Mouse (Mus musculus) left cerebral cortex, adult 8-10 months (tissue): ENCODE measurements at regions not wholly inside any gene's neighbourhood (a gene's known extent, or its start where the extent isn't known, plus 50 kb on each side); places are given as distances from the start of the nearest gene placed in this dataset.
A peak's percentile ranks its signal among the peaks of the same experiment; 100 is the strongest.
"Not testable (repeated sequence)": the region's sequence is repeated elsewhere in the genome, so short reads cannot be mapped to it uniquely, and the experiment has no call there.

Experiments
- DNase-seq, 2 experiments: peaks; one replicate each; pipeline ENCODE4 v3.0.0; 2022; ENCODE audit warnings: low spot score in 2 of 2

GRCm38 (mm10) chr7:138501347-138502014 is 104.0 kb upstream of the Tcerg1l start:
- no peak for DNase-seq

DNA sequence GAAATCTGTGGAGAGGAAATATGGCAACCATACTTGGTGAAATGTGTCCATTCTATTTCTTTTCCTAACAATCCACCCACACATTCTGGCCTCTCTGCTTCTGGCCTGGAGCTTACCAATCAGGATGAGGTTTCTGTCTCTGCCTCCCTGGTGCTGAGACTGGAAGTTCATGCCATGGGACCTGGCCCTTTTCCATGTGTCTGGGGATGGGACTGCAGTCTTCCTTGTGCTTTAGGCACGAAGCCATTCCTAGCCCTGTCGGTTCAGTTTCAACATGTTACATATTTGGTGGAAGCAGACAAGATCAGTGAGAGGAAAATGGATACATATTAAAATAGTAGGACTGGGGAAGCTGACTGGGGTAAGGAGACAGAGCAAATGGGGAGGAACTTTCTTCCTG is 100.2 kb upstream of the Tcerg1l start:
- DNase-seq = no peak

DNA sequence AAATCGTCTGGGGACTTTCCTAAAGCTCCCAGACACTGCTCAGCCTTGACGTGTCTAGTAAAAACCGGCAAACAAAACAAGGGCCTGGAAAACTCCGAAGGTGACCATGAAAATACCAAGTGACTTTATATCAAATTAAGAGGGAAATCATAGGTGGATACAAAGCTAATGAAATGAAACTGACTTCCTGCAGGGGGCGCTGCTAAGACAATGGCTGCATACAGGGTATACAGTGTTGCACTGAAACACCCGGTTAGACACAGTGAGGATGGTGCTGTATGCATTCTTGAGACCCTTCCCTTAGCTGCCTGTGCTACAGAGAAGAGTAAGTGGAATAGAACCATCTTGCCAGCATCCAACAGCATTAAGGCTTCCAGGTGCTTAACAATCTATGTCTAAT is 99.7 kb upstream of the Tcerg1l start:
- no peak for DNase-seq

GRCm38 (mm10) chr7:138493661-138494060 is 96.1 kb upstream of the Tcerg1l start:
- DNase-seq = no peak

DNA sequence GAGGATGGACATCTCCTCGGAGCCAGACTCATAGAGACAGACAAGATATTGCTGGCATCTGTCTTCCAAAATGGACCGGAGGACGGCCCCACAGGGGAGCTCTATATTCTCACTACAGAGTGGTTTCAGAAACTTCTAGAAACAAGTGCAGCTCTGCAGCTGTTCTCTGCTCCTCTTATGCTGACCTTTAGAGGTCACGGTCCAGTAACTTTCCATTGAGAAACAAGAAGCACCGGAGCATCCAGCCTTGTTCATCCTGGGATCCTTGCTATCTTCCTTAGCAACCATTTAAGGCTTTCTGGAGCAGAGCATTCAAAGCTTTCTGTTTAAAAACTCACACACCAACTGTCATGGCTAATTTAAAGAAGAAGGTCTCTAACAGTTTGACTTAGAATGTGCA is 94.7 kb upstream of the Tcerg1l start:
- no peak for DNase-seq

DNA sequence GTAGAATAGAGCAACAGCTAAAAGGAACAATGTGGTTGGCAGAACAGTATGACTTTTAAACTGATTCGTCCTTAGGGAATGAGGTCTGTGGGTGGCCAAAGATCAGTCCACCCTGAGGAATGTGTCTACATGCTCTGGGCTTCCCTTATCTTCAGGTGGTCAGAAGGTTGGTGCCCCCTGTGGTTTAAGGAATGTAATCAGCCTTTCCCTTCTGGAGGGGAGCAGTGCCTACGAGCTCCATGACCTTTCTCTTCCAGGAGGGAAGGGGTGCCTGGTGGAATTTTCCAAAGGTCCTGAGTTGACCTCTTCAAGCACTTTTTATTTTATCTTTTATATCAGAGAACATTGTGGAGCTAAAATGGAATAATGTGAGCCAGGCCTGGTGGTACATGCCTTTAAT is 91.9 kb upstream of the Tcerg1l start:
- no peak for DNase-seq

- DNase-seq = no peak
Observed at GRCm38 (mm10) chr7:138488201-138488720, 90.7 kb upstream of the Tcerg1l start.

- DNase-seq = no peak
Observed at GRCm38 (mm10) chr7:138472891-138473455, 75.4 kb upstream of the Tcerg1l start.

GRCm38 (mm10) chr7:138472371-138472770 is 74.8 kb upstream of the Tcerg1l start:
- no peak for DNase-seq

DNA sequence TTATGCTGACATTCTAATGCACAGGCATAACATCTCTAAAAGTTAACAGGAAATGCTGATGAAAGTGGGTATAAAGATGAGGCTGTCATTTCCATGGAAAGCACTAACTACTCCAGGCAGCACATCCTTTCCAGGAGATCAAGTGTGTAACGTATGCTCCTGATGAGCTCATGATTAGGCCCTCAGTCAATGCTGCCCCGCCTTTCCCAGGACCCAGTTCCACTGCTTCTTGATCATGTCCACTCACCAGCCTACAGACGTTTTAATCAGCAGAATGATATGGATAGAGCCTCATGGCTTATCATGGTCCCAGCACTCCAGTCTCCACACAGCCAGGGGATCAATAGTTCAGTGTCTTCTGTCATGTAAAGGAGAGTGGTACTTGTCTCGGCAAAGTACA is 71.7 kb upstream of the Tcerg1l start:
- no peak for DNase-seq

GRCm38 (mm10) chr7:138468436-138468835 is 70.9 kb upstream of the Tcerg1l start:
- no peak for DNase-seq

DNA sequence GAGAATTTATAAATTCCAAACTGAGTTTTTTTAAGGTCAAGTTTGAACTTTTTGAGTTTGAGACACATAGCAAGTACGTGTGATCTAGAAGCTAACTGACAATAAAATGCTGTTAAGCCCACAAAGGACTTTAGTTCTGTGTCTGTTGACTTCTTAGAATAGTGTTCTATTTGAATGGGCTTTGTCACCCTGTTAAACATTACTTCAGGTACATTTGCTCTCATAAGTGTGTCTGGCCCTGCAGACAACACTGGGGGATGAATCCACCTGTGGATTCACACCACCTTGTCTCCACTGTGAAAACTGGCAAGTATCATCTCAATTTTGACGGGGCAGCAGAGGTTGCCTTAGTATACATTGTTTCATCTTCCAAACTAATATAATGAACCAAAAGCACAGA is 70.5 kb upstream of the Tcerg1l start:
- DNase-seq = no peak

- DNase-seq = no peak
Observed at GRCm38 (mm10) chr7:138467386-138467785, 69.9 kb upstream of the Tcerg1l start.

- no peak for DNase-seq
Observed at GRCm38 (mm10) chr7:138457964-138458363, 60.4 kb upstream of the Tcerg1l start.

DNA sequence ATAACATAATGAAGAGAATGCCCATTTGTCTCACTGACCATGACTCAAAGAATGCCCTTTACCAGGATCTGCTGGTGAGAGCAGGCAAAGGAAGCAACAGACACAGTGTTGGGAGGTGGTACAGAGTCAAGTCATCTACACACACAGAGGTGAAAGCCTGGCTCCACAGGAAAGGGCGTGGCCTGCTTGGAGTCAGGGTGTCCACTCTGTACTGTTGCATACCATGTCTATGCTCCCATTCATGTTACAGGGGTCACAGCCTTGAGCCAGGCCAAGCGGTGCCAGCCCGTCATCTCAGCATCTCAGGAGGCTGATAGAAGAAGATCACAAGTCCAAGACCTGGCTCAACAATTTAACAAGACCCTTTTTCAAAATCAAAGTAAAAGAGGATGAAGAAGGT is 57.8 kb upstream of the Tcerg1l start:
- DNase-seq = no peak

DNA sequence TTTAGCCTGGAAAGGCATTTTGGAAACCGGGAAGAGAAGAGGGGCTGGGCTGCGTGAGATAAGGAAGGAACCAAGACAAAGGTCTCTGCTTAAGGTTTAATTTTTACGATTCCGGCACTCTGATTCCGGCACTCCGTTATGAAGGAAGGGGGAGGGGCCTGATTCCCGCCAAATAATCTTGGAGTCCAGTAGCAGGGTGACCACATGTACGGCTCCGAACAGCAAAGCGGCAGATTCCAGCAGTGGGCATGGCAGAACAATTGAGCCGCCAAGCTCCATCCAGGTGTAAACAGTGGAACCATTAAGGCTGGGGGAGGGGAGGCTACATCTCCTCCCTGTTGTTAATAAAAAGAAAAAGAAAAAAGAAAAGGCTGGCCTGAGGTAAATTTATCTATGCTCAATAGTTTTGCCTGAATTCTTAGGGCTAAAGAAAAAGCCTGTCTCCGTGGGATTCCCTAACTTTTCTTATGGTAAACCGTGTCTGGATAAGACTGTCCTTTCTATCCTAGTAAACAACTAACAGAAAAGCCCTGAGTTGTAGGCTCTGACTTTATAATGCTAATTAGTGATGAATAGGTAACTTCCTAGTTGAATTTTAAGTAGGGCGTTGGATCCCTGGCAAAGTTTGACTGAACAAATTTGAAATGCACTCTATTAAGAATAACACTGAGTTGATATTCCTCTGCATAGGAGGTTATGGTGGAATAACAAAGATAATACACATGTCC is 57.1 kb upstream of the Tcerg1l start:
- DNase-seq = not testable (repeated sequence)

DNA sequence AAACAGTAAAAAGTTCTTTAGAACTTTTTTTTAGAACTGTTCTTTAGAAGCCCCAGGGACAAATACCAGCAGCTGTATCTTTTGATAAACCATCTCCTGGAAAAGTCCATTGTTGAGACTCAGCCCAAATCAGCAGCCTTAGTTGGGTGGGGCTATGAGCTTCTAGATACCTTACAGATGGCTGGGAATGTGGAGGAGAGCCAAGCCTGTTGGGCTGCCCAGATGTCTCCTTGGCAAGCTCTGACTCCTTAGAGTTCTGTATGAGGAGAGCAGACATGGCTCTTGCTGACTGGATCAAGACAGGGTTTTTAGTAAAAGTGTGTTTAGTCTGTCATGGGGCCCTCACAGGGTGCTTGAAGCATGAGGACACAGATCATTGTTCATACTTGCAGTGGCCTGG is 53.8 kb upstream of the Tcerg1l start:
- peak in 1 of 2 experiments; percentile 61 for DNase-seq

DNA sequence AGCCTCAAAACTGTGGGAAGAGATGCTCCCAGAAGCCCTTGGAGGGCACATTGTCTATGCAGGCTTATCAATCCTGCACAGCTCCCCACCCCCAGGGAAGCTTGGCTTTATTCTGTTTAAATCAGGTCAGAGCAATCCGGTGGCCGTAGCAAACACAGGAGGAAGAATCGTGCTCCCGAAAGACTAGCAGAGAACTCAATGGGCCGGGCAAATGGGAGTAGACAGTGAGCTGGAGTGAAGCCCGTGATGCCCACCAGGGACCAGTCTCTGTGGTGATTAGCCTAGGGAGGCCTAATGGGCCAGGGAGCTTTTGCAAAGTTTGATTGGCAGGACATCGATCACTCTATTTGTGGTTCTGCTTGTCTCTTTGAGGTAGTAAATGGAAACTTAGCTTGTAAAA is 51.0 kb upstream of the Tcerg1l start:
- DNase-seq = no peak
